Mouse (Mus musculus): ENCODE data around the gene Gm13696. TPM values are rescaled to one million over a fixed set of nuclear protein-coding genes. Genes with fewer than 3 reads are reported as not detected.
"Not testable (repeated sequence)": the region's sequence is repeated elsewhere in the genome, so short reads cannot be mapped to it uniquely, and the experiment has no call there.

The Gm13696 gene
- not detected in 2 replicates for polyA plus RNA-seq (2014; fragmentation: Nextera tagmentation; extraction: Ambion mirVana)

DNA sequence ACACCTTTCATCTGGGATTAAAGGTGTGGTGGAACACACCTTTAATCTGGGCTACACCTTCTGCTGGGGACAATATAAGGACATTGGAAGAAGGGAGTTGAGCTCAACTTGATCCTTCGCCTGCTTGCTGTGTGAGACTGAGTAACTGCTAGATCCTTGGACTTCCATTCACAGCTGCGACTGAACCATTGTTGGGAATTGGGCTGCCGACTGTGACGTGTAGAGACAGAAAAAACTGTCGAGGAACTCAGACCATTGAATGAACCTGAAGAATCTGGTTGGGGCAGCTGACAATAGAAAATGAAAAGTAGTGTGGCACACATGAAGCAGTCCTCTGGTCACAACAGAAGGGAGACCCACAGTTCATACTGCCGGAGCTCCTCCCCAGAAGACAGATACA lies at the start of gene Gm13696:
Gm13696 (plus strand) TSS at position 301 of the 400 bp plus-strand sequence.
- not testable (repeated sequence) for H3K4me2 ChIP-seq; H3K27ac ChIP-seq (ENCODE audit: low read depth); H3K9me3 ChIP-seq (ENCODE audit: low read depth, low read length); H3K9ac ChIP-seq; ATAC-seq (ENCODE audit: insufficient read depth); H3K36me3 ChIP-seq (ENCODE audit: insufficient read depth); DNase-seq; H3K27me3 ChIP-seq (ENCODE audit: insufficient read depth, low read length); H3K4me3 ChIP-seq (ENCODE audit: low read depth, low read length); H3K4me1 ChIP-seq (ENCODE audit: insufficient read depth)
- no CpG with 5 or more reads among the region's 6 CpGs for WGBS

- Histone ChIP-seq H3K27me3 (ENCODE audit: insufficient read depth, low read length) (no peaks in the 10 kb centered on the region), H3K4me1 (ENCODE audit: insufficient read depth) (no peaks in the 10 kb centered on the region), H3K9me3 (ENCODE audit: low read depth, low read length) (no peaks in the 10 kb centered on the region), H3K36me3 (ENCODE audit: insufficient read depth) (no peaks in the 10 kb centered on the region), H3K27ac (ENCODE audit: low read depth) (no peak overlapping the region), H3K4me3 (ENCODE audit: low read depth, low read length) (no peak overlapping the region), H3K4me2 (no peak overlapping the region), H3K9ac (no peak overlapping the region)
- DNase-seq (no peak), ATAC-seq (ENCODE audit: insufficient read depth) (no peak)
- no peak for TF ChIP-seq CTCF (IDR thresholded peaks at IDR 0.05; ENCODE audit: low read depth)
- whole genome bisulfite sequencing: 46% methylated on average over 2 of the region's 2 CpGs
These were observed 43.3 kb upstream of the Gm13696 start for GRCm38 (mm10) chr2:83929478-83930088.

GRCm38 (mm10) chr2:83940931-83941361 lies 32.0 kb upstream of the Gm13696 start, which contains the start of gene Zswim2:
TSS of gene Zswim2 (minus strand) at chr2:83941228.
- DNase-seq: peak; percentile 76
- no peak within 1 kb of the TSS for H3K27ac ChIP-seq (ENCODE audit: low read depth)
- peak within 1 kb of the TSS; percentile 54 for H3K4me2 ChIP-seq
- TF ChIP-seq CTCF (IDR thresholded peaks at IDR 0.05; ENCODE audit: low read depth): no peak
- H3K4me1 ChIP-seq (ENCODE audit: insufficient read depth): no peaks in the 10 kb centered on the region
- H3K36me3 ChIP-seq (ENCODE audit: insufficient read depth): no peaks in the 10 kb centered on the region
- WGBS: 2% methylated on average over 20 of the region's 20 CpGs
- H3K27me3 ChIP-seq (ENCODE audit: insufficient read depth, low read length): no peaks in the 10 kb centered on the region
- peak within 1 kb of the TSS; percentile 12; the same call in 1 of the 2 replicates for H3K4me3 ChIP-seq (ENCODE audit: low read depth, low read length)
- peak; percentile 92; the same call in 1 of the 2 replicates for ATAC-seq (ENCODE audit: insufficient read depth)
- no peaks in the 10 kb centered on the region for H3K9me3 ChIP-seq (ENCODE audit: low read depth, low read length)
- no peak within 1 kb of the TSS for H3K9ac ChIP-seq

DNA sequence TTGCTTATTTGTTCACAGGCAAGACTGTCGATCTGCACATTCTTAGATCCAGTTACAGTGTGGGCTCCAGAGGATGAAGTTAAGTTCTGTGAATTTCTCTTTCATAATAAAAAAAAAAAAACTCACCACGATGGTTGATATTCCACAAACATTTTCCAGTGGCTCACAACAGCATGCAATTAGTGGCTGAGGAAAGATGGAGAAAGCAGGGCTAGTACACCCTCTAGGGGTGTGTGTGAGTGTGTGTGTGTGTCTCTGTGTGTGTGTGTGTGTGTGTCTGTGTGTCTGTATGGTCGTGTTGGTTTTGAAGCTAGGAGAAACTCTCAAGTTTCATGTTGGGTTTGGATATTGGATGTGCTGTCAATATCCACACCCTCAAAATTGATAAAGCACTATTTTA lies 31.5 kb upstream of the Gm13696 start:
- ATAC-seq (ENCODE audit: insufficient read depth): peak; percentile 31; the same call in 1 of the 2 replicates
- 41% methylated on average over 3 of the region's 3 CpGs for WGBS
- no peak overlapping the region for H3K4me3 ChIP-seq (ENCODE audit: low read depth, low read length)

DNA sequence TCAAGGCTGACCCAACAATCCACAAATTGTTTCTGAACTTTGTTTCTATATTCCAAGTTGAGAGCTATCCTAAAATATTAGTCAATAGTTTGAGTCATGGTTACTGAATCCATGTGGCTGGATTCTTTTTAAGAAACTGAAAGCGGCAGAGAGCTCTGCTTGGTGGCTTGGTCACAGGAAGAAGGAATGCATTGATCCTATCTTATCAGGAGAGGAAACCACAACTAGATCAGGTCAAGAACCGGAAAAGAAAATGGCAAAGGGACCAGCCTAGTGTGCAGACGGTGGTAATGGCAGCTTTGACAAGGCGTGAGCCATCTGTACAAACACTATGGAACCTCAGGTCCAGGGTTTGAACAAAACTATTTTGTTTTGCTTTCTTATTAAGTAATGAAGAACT lies 31.1 kb upstream of the Gm13696 start:
- 42% methylated on average over 4 of the region's 4 CpGs for WGBS
- Histone ChIP-seq H3K4me1 (ENCODE audit: insufficient read depth) (no peaks in the 10 kb centered on the region), H3K36me3 (ENCODE audit: insufficient read depth) (no peaks in the 10 kb centered on the region), H3K9ac (no peak overlapping the region), H3K4me2 (no peak overlapping the region), H3K9me3 (ENCODE audit: low read depth, low read length) (no peaks in the 10 kb centered on the region), H3K27me3 (ENCODE audit: insufficient read depth, low read length) (no peaks in the 10 kb centered on the region), H3K27ac (ENCODE audit: low read depth) (no peak overlapping the region), H3K4me3 (ENCODE audit: low read depth, low read length) (no peak overlapping the region)
- DNase-seq (no peak), ATAC-seq (ENCODE audit: insufficient read depth) (no peak)
- TF ChIP-seq CTCF (IDR thresholded peaks at IDR 0.05; ENCODE audit: low read depth): no peak

More for the DNA sequence above, 31.5 kb upstream of the Gm13696 start:
- no peak for TF ChIP-seq CTCF (IDR thresholded peaks at IDR 0.05; ENCODE audit: low read depth)
- Histone ChIP-seq H3K36me3 (ENCODE audit: insufficient read depth) (no peaks in the 10 kb centered on the region), H3K9me3 (ENCODE audit: low read depth, low read length) (no peaks in the 10 kb centered on the region), H3K27me3 (ENCODE audit: insufficient read depth, low read length) (no peaks in the 10 kb centered on the region), H3K4me2 (peak overlapping the region; percentile 54), H3K4me1 (ENCODE audit: insufficient read depth) (no peaks in the 10 kb centered on the region), H3K27ac (ENCODE audit: low read depth) (no peak overlapping the region), H3K9ac (no peak overlapping the region)
- DNase-seq: no peak

GRCm38 (mm10) chr2:83955393-83955792 lies 17.5 kb upstream of the Gm13696 start, which contains the start of gene Gm13698:
TSS of gene Gm13698 (plus strand) at chr2:83955693.
- ATAC-seq (ENCODE audit: insufficient read depth); H3K27ac ChIP-seq (ENCODE audit: low read depth); H3K9me3 ChIP-seq (ENCODE audit: low read depth, low read length); DNase-seq; H3K36me3 ChIP-seq (ENCODE audit: insufficient read depth); H3K4me1 ChIP-seq (ENCODE audit: insufficient read depth); H3K27me3 ChIP-seq (ENCODE audit: insufficient read depth, low read length); H3K9ac ChIP-seq; H3K4me3 ChIP-seq (ENCODE audit: low read depth, low read length); H3K4me2 ChIP-seq: not testable (repeated sequence)
- no CpG with 5 or more reads among the region's 6 CpGs for WGBS

- ATAC-seq (ENCODE audit: insufficient read depth); H3K9ac ChIP-seq; H3K4me2 ChIP-seq; H3K4me3 ChIP-seq (ENCODE audit: low read depth, low read length); H3K4me1 ChIP-seq (ENCODE audit: insufficient read depth); H3K27ac ChIP-seq (ENCODE audit: low read depth); H3K27me3 ChIP-seq (ENCODE audit: insufficient read depth, low read length); H3K9me3 ChIP-seq (ENCODE audit: low read depth, low read length); DNase-seq; H3K36me3 ChIP-seq (ENCODE audit: insufficient read depth): not testable (repeated sequence)
- WGBS: no CpG with 5 or more reads among the region's 6 CpGs
These were observed 11.7 kb upstream of the Gm13696 start, which contains the start of gene Gm13693 for GRCm38 (mm10) chr2:83961203-83961602. TSS of gene Gm13693 (plus strand) at chr2:83961503.

DNA sequence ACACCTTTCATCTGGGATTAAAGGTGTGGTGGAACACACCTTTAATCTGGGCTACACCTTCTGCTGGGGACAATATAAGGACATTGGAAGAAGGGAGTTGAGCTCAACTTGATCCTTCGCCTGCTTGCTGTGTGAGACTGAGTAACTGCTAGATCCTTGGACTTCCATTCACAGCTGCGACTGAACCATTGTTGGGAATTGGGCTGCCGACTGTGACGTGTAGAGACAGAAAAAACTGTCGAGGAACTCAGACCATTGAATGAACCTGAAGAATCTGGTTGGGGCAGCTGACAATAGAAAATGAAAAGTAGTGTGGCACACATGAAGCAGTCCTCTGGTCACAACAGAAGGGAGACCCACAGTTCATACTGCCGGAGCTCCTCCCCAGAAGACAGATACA lies 5.9 kb upstream of the Gm13696 start, which contains the start of gene Gm13695:
Gm13695 (plus strand) TSS at position 301 of the 400 bp plus-strand sequence.
- not testable (repeated sequence) for H3K4me1 ChIP-seq (ENCODE audit: insufficient read depth); H3K36me3 ChIP-seq (ENCODE audit: insufficient read depth); ATAC-seq (ENCODE audit: insufficient read depth); DNase-seq; H3K9ac ChIP-seq; H3K9me3 ChIP-seq (ENCODE audit: low read depth, low read length); H3K27ac ChIP-seq (ENCODE audit: low read depth); H3K27me3 ChIP-seq (ENCODE audit: insufficient read depth, low read length); H3K4me2 ChIP-seq; H3K4me3 ChIP-seq (ENCODE audit: low read depth, low read length)
- no CpG with 5 or more reads among the region's 6 CpGs for WGBS

- not testable (repeated sequence) for DNase-seq; H3K9ac ChIP-seq; H3K4me1 ChIP-seq (ENCODE audit: insufficient read depth); H3K4me3 ChIP-seq (ENCODE audit: low read depth, low read length); ATAC-seq (ENCODE audit: insufficient read depth); H3K27me3 ChIP-seq (ENCODE audit: insufficient read depth, low read length); H3K4me2 ChIP-seq; H3K36me3 ChIP-seq (ENCODE audit: insufficient read depth); H3K9me3 ChIP-seq (ENCODE audit: low read depth, low read length); H3K27ac ChIP-seq (ENCODE audit: low read depth)
- no CpG with 5 or more reads among the region's 6 CpGs for WGBS
These were observed 5.7 kb downstream of the Gm13696 start, which contains the start of gene Gm13694 for GRCm38 (mm10) chr2:83978633-83979032. TSS of gene Gm13694 (plus strand) at chr2:83978933.

DNA sequence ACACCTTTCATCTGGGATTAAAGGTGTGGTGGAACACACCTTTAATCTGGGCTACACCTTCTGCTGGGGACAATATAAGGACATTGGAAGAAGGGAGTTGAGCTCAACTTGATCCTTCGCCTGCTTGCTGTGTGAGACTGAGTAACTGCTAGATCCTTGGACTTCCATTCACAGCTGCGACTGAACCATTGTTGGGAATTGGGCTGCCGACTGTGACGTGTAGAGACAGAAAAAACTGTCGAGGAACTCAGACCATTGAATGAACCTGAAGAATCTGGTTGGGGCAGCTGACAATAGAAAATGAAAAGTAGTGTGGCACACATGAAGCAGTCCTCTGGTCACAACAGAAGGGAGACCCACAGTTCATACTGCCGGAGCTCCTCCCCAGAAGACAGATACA lies 11.5 kb downstream of the Gm13696 start, which contains the start of gene Gm13697:
Gm13697 (plus strand) TSS at position 301 of the 400 bp plus-strand sequence.
- not testable (repeated sequence) for H3K27ac ChIP-seq (ENCODE audit: low read depth); H3K4me3 ChIP-seq (ENCODE audit: low read depth, low read length); H3K9ac ChIP-seq; H3K9me3 ChIP-seq (ENCODE audit: low read depth, low read length); ATAC-seq (ENCODE audit: insufficient read depth); H3K4me1 ChIP-seq (ENCODE audit: insufficient read depth); H3K4me2 ChIP-seq; H3K36me3 ChIP-seq (ENCODE audit: insufficient read depth); H3K27me3 ChIP-seq (ENCODE audit: insufficient read depth, low read length); DNase-seq
- WGBS: no CpG with 5 or more reads among the region's 6 CpGs

All from lung, embryonic 14.5 days (tissue).